Mouse (Mus musculus) forebrain, postnatal 0 days (tissue): ENCODE measurements around the gene Nelfe. TPM values are rescaled to one million over a fixed set of nuclear protein-coding genes. Genes with fewer than 3 reads are reported as not detected.

Experiments used
- ATAC-seq: fragments of 200-750 bp; cut with Nextera tagmentation; 2 replicates; pipeline ENCODE4 v1.8.0; 2017; ENCODE audit warnings: mild to moderate bottlenecking, moderate library complexity
- DNase-seq: peaks from one replicate; pipeline ENCODE4 v3.0.0-alpha.2; 2015
- H3K27ac ChIP-seq: fragments of 300-500 bp; sonication (generic); 2 replicates; pipeline ENCODE4 v1.5.1; 2014; ENCODE audit warnings: low read depth, mild to moderate bottlenecking, antibody characterized with exemption, low read length, moderate library complexity, mixed read lengths
- H3K27me3 ChIP-seq: fragments of 300-500 bp; sonication (generic); 2 replicates; pipeline ENCODE4 v1.6.1; 2014; ENCODE audit warnings: mild to moderate bottlenecking, low read length, mixed read lengths; ENCODE audit not compliant: insufficient read depth
- H3K36me3 ChIP-seq: fragments of 300-500 bp; sonication (generic); 2 replicates; pipeline ENCODE4 v1.6.1; 2014; ENCODE audit warnings: mild to moderate bottlenecking, moderate library complexity; ENCODE audit not compliant: insufficient read depth
- H3K4me1 ChIP-seq: fragments of 300-500 bp; sonication (generic); 2 replicates; pipeline ENCODE4 v1.6.1; 2014; ENCODE audit warnings: antibody characterized with exemption; ENCODE audit not compliant: insufficient read depth
- H3K4me2 ChIP-seq: fragments of 300-500 bp; sonication (generic); 2 replicates; pipeline ENCODE4 v1.6.1; 2014; ENCODE audit warnings: low read depth, mild to moderate bottlenecking, moderate library complexity
- H3K4me3 ChIP-seq: fragments of 300-500 bp; sonication (generic); 2 replicates; pipeline ENCODE4 v1.5.1; 2014; ENCODE audit warnings: low read depth, low read length, mixed read lengths
- H3K9ac ChIP-seq: fragments of 300-500 bp; sonication (generic); 2 replicates; pipeline ENCODE4 v1.6.1; 2014; ENCODE audit warnings: mild to moderate bottlenecking
- H3K9me3 ChIP-seq: fragments of 300-500 bp; sonication (generic); 2 replicates; pipeline ENCODE4 v1.6.1; 2016; ENCODE audit warnings: low read length
- CTCF ChIP-seq: sonication (generic); IDR thresholded peaks from 2 replicates; pipeline ENCODE4 v1.5.1; 2016; ENCODE audit warnings: antibody characterized with exemption, control low read depth, low read depth
- WGBS: fragments of 180-500 bp; shearing (Covaris S2); extraction: QIAGEN DNeasy Blood & Tissue Kit; methylation state at CpG from one replicate; pipeline ENCODE4 v1.1.7; 2014; 5-methylcytosine and 5-hydroxymethylcytosine counted together
- polyA plus RNA-seq: library from polyadenylated mRNA; unstranded; fragments of >200 nt; fragmentation: Nextera tagmentation; extraction: Ambion mirVana; gene quantifications from 2 replicates; pipeline ENCODE4 v1.2.1, GENCODE M21; 2015
- total RNA-seq: library from RNA; depleted of rRNA; stranded (reverse); fragments of >200 nt; gene quantifications from 2 replicates; pipeline ENCODE4 v1.2.3, GENCODE M21; 2014

Nelfe gene
- total and polyA plus RNA-seq, 2 experiments from 2014 or later, result 32.0 to 54.6 TPM

DNA sequence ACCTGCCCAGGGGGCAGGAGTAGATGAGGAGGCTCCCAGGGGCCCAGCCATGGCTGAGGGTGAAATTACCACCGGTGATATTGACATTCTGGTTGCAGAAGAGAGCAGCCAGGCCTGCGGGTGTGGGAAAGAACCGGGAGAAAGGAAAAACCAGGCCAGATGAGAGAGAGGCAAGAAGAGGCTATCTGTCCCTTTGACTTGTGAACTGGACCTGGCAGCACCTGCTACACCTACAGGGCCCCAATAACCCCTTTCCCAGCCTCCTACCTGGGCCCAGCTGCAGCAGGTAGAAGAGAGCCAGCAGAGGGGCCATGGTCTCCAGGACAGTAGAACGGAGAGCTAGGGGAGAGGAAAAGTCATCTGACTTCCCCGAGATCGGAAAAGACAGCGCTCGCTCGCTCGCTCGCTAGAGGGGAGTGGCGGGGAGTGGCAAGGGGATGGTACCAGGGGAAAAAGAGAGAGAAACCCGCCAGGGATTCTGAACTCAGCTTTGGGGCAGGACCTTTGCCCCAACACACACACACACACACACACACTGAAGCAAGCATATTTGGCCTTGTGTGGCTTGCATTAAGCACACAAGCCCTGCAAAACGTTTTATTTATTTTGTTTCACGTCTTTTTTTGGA, 31.6 kb downstream of the Nelfe start, which contains the start of gene Gm20547:
Gm20547 (minus strand) TSS at position 360 of the 628 bp plus-strand sequence.
- no peak for DNase-seq
- no peaks in the 10 kb centered on the region for H3K9me3 ChIP-seq
- no peak within 1 kb of the TSS for H3K27ac ChIP-seq
- TF ChIP-seq CTCF, result no peak
- 0 out of 2 replicates have a peak, but pooled peaks cover 4% of the 10 kb centered on the region for H3K27me3 ChIP-seq
- H3K9ac ChIP-seq, result no peak within 1 kb of the TSS
- H3K36me3 ChIP-seq, result no peaks in the 10 kb centered on the region
- H3K4me1 ChIP-seq, result no peaks in the 10 kb centered on the region
- H3K4me2 ChIP-seq, result no peak within 1 kb of the TSS
- H3K4me3 ChIP-seq, result no peak within 1 kb of the TSS
- no peak for ATAC-seq
- 10% methylated on average over 15 of the region's 15 CpGs for WGBS

DNA sequence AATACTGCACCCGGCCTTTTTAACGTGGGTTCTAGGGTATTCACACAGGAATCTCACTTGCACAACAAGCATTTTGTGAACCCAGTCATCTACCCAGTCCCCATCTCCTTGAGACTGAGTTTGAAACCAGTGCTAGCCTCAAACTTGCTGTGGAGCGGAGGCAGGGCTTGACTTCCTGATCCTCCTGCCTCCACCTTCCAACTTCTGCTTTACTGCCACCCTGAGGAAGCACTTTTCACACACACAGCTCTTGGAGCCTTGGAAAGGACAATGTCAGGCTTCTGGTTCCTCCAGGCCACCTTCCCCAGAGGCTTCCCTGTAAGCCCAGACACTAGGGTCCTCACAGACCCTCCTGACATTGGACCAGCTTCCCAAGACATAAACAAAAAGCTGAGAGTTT, 33.1 kb downstream of the Nelfe start:
- Histone ChIP-seq H3K27me3 (0 out of 2 replicates have a peak, but pooled peaks cover 4% of the 10 kb centered on the region), H3K36me3 (no peaks in the 10 kb centered on the region), H3K9me3 (no peaks in the 10 kb centered on the region), H3K9ac (no peak overlapping the region), H3K4me2 (no peak overlapping the region), H3K4me3 (no peak overlapping the region), H3K27ac (no peak overlapping the region), H3K4me1 (no peaks in the 10 kb centered on the region)
- DNase-seq (no peak), ATAC-seq (no peak)
- no peak for TF ChIP-seq CTCF
- WGBS, result 57% methylated on average over 3 of the region's 3 CpGs

DNA sequence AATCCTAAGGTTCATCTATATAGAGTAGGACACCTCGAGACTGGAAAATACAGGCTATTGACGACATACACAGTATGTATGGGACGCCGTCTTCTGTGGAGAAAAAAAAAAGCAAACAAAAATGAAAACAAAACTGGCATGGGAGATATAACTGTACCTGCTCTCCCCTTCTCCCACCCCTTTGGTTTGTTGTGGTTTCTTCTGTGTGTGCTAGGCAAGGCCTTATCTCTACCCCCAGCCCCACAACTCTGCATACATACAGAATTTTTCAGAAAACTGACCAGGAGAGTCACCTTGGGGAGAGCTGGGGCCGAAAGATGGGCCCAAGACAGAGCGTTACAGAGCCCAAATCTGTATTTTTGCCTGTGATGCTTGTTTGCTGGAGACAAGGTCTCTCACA, 34.5 kb downstream of the Nelfe start:
- Histone ChIP-seq H3K9ac (no peak overlapping the region), H3K4me2 (no peak overlapping the region), H3K4me1 (no peaks in the 10 kb centered on the region), H3K9me3 (no peaks in the 10 kb centered on the region), H3K27ac (no peak overlapping the region), H3K4me3 (no peak overlapping the region), H3K36me3 (no peaks in the 10 kb centered on the region), H3K27me3 (0 out of 2 replicates have a peak, but pooled peaks cover 4% of the 10 kb centered on the region)
- ATAC-seq, result no peak
- WGBS, result 89% methylated on average over 6 of the region's 6 CpGs
- TF ChIP-seq CTCF, result no peak
- DNase-seq, result no peak

- Histone ChIP-seq H3K27me3 (0 out of 2 replicates have a peak, but pooled peaks cover 4% of the 10 kb centered on the region), H3K4me2 (no peak overlapping the region), H3K27ac (no peak overlapping the region), H3K4me1 (no peaks in the 10 kb centered on the region), H3K9ac (no peak overlapping the region), H3K9me3 (no peaks in the 10 kb centered on the region), H3K4me3 (no peak overlapping the region), H3K36me3 (no peaks in the 10 kb centered on the region)
- 84% methylated on average over 3 of the region's 3 CpGs for WGBS
- DNase-seq (no peak), ATAC-seq (no peak)
- TF ChIP-seq CTCF, result no peak
These were observed 35.4 kb downstream of the Nelfe start for GRCm38 (mm10) chr17:34885615-34886014.

- no peaks in the 10 kb centered on the region for H3K36me3 ChIP-seq
- H3K27me3 ChIP-seq, result no peaks in the 10 kb centered on the region
- no peak overlapping the region for H3K4me2 ChIP-seq
- H3K27ac ChIP-seq, result no peak overlapping the region
- no peak for ATAC-seq
- no peak overlapping the region for H3K9ac ChIP-seq
- H3K9me3 ChIP-seq, result no peaks in the 10 kb centered on the region
- DNase-seq, result no peak
- TF ChIP-seq CTCF, result no peak
- H3K4me1 ChIP-seq, result no peaks in the 10 kb centered on the region
- WGBS, result 92% methylated on average over 5 of the region's 5 CpGs
- no peak overlapping the region for H3K4me3 ChIP-seq
These were observed 37.8 kb downstream of the Nelfe start for GRCm38 (mm10) chr17:34887942-34888341.

GRCm38 (mm10) chr17:34890074-34890743, 40.0 kb downstream of the Nelfe start:
- no peak overlapping the region for H3K4me2 ChIP-seq
- no peaks in the 10 kb centered on the region for H3K36me3 ChIP-seq
- H3K4me1 ChIP-seq, result no peaks in the 10 kb centered on the region
- no peaks in the 10 kb centered on the region for H3K9me3 ChIP-seq
- H3K27me3 ChIP-seq, result no peaks in the 10 kb centered on the region
- no peak for TF ChIP-seq CTCF
- 88% methylated on average over 12 of the region's 12 CpGs for WGBS
- ATAC-seq (no peak), DNase-seq (no peak)
- no peak overlapping the region for H3K27ac ChIP-seq
- no peak overlapping the region for H3K4me3 ChIP-seq
- H3K9ac ChIP-seq, result no peak overlapping the region

DNA sequence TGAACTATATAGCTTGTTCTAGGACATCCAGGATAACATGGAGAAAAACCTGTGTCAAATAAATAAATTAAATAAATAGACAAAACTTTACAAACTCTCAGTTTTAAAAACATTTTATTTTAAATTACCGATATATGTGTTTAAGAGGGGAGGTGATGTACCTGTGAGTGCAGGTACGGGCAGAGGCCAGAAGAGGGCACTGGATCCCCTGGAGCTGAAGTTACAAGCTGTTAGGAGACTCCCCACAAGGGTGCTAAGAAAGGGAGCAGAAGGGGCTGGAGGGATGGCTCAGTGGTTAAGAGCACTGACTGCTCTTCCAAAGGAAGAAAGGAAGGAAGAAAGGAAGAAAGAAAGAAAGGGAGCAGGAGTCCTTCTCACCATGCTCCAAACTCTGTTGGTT, 41.2 kb downstream of the Nelfe start:
- Histone ChIP-seq H3K27me3 (no peaks in the 10 kb centered on the region), H3K9ac (no peak overlapping the region), H3K4me2 (no peak overlapping the region), H3K27ac (no peak overlapping the region), H3K36me3 (peaks cover 4% of the 10 kb centered on the region; the same call in 1 of the 2 replicates), H3K9me3 (no peaks in the 10 kb centered on the region), H3K4me3 (no peak overlapping the region), H3K4me1 (peaks cover 5% of the 10 kb centered on the region; the same call in 1 of the 2 replicates)
- no peak for TF ChIP-seq CTCF
- DNase-seq (no peak), ATAC-seq (no peak)
- 94% methylated on average over 2 of the region's 2 CpGs for WGBS
